Mouse (Mus musculus): ENCODE data around the gene Gm28230. TPM values are rescaled to one million over a fixed set of nuclear protein-coding genes. Genes with fewer than 3 reads are reported as not detected.
A peak's percentile ranks its signal among the peaks of the same experiment; 100 is the strongest.

The Gm28230 gene
- total and polyA plus RNA-seq, 3 experiments = 0.89 to 1.7 (median 1.1) TPM

GRCm38 (mm10) chr2:74777536-74778275 is 51.2 kb downstream of the Gm28230 start:
- H3K79me2 ChIP-seq (replicated peaks; ENCODE audit: control insufficient read depth, extremely low read depth, insufficient read depth, poor library complexity, severe bottlenecking) = no peaks in the 10 kb centered on the region
- no peaks in the 10 kb centered on the region for H3K27me3 ChIP-seq (replicated peaks)
- H3K36me3 ChIP-seq (replicated peaks in 1 of 2; ENCODE audit: control insufficient read depth in 1 of 2, insufficient read depth in 1 of 2, low read length in 1 of 2) = no peaks in the 10 kb centered on the region
- H3K4me1 ChIP-seq (ENCODE audit: control insufficient read depth in 1 of 2, insufficient read depth in 2 of 2) = peaks cover 3 to 12% of the 10 kb centered on the region in 2 experiments; a peak in 2 of 4 replicates
- in situ Hi-C loops (cut with MboI; ENCODE audit: low pct_ligation_motif_present, low pct_unique_long_range_greater_than_20kb, low sequenced_read_pairs) = no loop called here
- H3K4me3 ChIP-seq (replicated peaks in 1 of 3; ENCODE audit: low read depth in 2 of 3, low read length in 2 of 3, poor library complexity in 1 of 3) = no peak overlapping the region
- H3K9ac ChIP-seq (ENCODE audit: insufficient read depth, low read depth) = no peak overlapping the region
- no peaks in the 10 kb centered on the region for H3K9me3 ChIP-seq (replicated peaks; ENCODE audit: low read length)
- no peak overlapping the region for H3K27ac ChIP-seq (ENCODE audit: insufficient read depth, low read depth)
- no peak for DNase-seq (ENCODE audit: extremely low read depth)
- no peak overlapping the region for H3K4me2 ChIP-seq (ENCODE audit: insufficient read depth, low read depth, poor library complexity, severe bottlenecking)
- TF ChIP-seq MAFK (IDR thresholded peaks at IDR 0.05; ENCODE audit: insufficient replicate concordance, low read length) = no peak
- no peak for TF ChIP-seq RCOR1 (conservative IDR thresholded peaks at IDR 0.05; ENCODE audit: low read depth, low read length)
- TF ChIP-seq KAT2A (IDR thresholded peaks at IDR 0.05; ENCODE audit: insufficient replicate concordance, low read length) = no peak
- no peak for TF ChIP-seq SMC3 (IDR thresholded peaks at IDR 0.05; ENCODE audit: low read depth, low read length)
- no peak for TF ChIP-seq ZMIZ1 (IDR thresholded peaks at IDR 0.05; ENCODE audit: low read depth, low read length)
- TF ChIP-seq ZKSCAN1 (IDR thresholded peaks at IDR 0.05; ENCODE audit: borderline replicate concordance, low read depth, low read length) = no peak
- TF ChIP-seq MAX (IDR thresholded peaks at IDR 0.05; ENCODE audit: low read length) = peak; percentile 71
- no peak for TF ChIP-seq ZNF384 (IDR thresholded peaks at IDR 0.05; ENCODE audit: low read depth, low read length)
- TF ChIP-seq ETS1 (conservative IDR thresholded peaks at IDR 0.05; ENCODE audit: low read depth, low read length) = no peak
- peak; percentile 75 for TF ChIP-seq BHLHE40 (IDR thresholded peaks at IDR 0.05; ENCODE audit: low read depth, low read length)
- no peak for TF ChIP-seq E2F4 (IDR thresholded peaks at IDR 0.05; ENCODE audit: insufficient replicate concordance, low read depth, low read length)
- TF ChIP-seq HCFC1 (IDR thresholded peaks at IDR 0.05; ENCODE audit: low read depth, low read length) = no peak
- no peak for TF ChIP-seq ELF1 (IDR thresholded peaks at IDR 0.05; ENCODE audit: low read depth, low read length)
- no peak for TF ChIP-seq USF2 (conservative IDR thresholded peaks at IDR 0.05; ENCODE audit: low read depth, low read length)
- TF ChIP-seq TCF12 (IDR thresholded peaks at IDR 0.05; ENCODE audit: low read depth, low read length) = no peak
- no peak for TF ChIP-seq MYC (IDR thresholded peaks at IDR 0.05; ENCODE audit: low read depth, low read length)
- TF ChIP-seq MAZ (IDR thresholded peaks at IDR 0.05; ENCODE audit: low read depth, low read length) = no peak
- no peak for TF ChIP-seq EP300 (IDR thresholded peaks at IDR 0.05; ENCODE audit: low read length)
- dilution Hi-C loops (cut with MboI; ENCODE audit: extremely low pct_ligation_motif_present, extremely low pct_unique_long_range_greater_than_20kb, low sequenced_read_pairs) = no loop called here

DNA sequence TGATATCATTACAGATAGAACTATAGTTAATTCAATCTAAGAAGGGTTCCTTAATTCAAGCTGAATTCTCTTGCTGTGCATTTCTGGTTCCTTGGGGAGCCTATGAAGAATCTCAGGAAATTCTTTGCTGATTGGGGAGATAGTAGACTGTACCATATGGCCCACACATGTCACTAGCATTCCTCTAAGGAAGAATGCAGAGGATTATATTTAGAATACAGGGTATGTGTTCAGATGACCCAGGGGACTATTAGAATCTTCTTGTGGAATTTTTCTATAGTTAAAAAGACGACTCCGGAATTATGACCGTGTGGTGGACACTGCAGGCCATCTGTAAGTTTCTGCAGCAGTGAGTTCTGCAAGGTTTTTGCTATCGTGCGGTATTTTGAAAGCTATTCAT is 54.9 kb downstream of the Gm28230 start:
- no peak for DNase-seq (ENCODE audit: extremely low read depth)
- no peak overlapping the region for H3K27ac ChIP-seq (ENCODE audit: insufficient read depth, low read depth)
- no peaks in the 10 kb centered on the region for H3K9me3 ChIP-seq (replicated peaks; ENCODE audit: low read length)
- H3K27me3 ChIP-seq (replicated peaks) = no peaks in the 10 kb centered on the region
- in situ Hi-C loops (cut with MboI; ENCODE audit: low pct_ligation_motif_present, low pct_unique_long_range_greater_than_20kb, low sequenced_read_pairs) (no loop called here), dilution Hi-C loops (cut with MboI; ENCODE audit: extremely low pct_ligation_motif_present, extremely low pct_unique_long_range_greater_than_20kb, low sequenced_read_pairs) (no loop called here)
- no peak overlapping the region for H3K4me3 ChIP-seq (replicated peaks in 1 of 3; ENCODE audit: low read depth in 2 of 3, low read length in 2 of 3, poor library complexity in 1 of 3)
- H3K9ac ChIP-seq (ENCODE audit: insufficient read depth, low read depth) = no peak overlapping the region
- no peaks in the 10 kb centered on the region for H3K79me2 ChIP-seq (replicated peaks; ENCODE audit: control insufficient read depth, extremely low read depth, insufficient read depth, poor library complexity, severe bottlenecking)
- H3K36me3 ChIP-seq (replicated peaks in 1 of 2; ENCODE audit: control insufficient read depth in 1 of 2, insufficient read depth in 1 of 2, low read length in 1 of 2) = no peaks in the 10 kb centered on the region
- no peak for TF ChIP-seq RAD21 (IDR thresholded peaks at IDR 0.05; ENCODE audit: low read depth, low read length)
- no peak for TF ChIP-seq SMC3 (IDR thresholded peaks at IDR 0.05; ENCODE audit: low read depth, low read length)
- no peak for TF ChIP-seq TCF12 (IDR thresholded peaks at IDR 0.05; ENCODE audit: low read depth, low read length)
- no peak for TF ChIP-seq EP300 (IDR thresholded peaks at IDR 0.05; ENCODE audit: low read length)
- no peak for TF ChIP-seq USF2 (conservative IDR thresholded peaks at IDR 0.05; ENCODE audit: low read depth, low read length)
- TF ChIP-seq MAZ (IDR thresholded peaks at IDR 0.05; ENCODE audit: low read depth, low read length) = no peak
- TF ChIP-seq RCOR1 (conservative IDR thresholded peaks at IDR 0.05; ENCODE audit: low read depth, low read length) = no peak
- no peak for TF ChIP-seq ZMIZ1 (IDR thresholded peaks at IDR 0.05; ENCODE audit: low read depth, low read length)
- no peak for TF ChIP-seq USF1 (IDR thresholded peaks at IDR 0.05; ENCODE audit: low read depth, low read length)
- no peak for TF ChIP-seq IRF4 (IDR thresholded peaks at IDR 0.05; ENCODE audit: low read depth, low read length)
- TF ChIP-seq TBP (conservative IDR thresholded peaks at IDR 0.05; ENCODE audit: low read depth, low read length) = no peak
- no peak for TF ChIP-seq CHD1 (IDR thresholded peaks at IDR 0.05; ENCODE audit: low read depth, low read length)
- no peak for TF ChIP-seq MEF2A (IDR thresholded peaks at IDR 0.05; ENCODE audit: borderline replicate concordance, low read depth, low read length)
- TF ChIP-seq CTCF (conservative IDR thresholded peaks at IDR 0.05 in 1 of 2, IDR thresholded peaks at IDR 0.05 in 1 of 2; ENCODE audit: low read depth in 2 of 2, low read length in 2 of 2) = no peak
- peaks cover 3 to 12% of the 10 kb centered on the region in 2 experiments; a peak in 2 of 4 replicates for H3K4me1 ChIP-seq (ENCODE audit: control insufficient read depth in 1 of 2, insufficient read depth in 2 of 2)
- no peak overlapping the region for H3K4me2 ChIP-seq (ENCODE audit: insufficient read depth, low read depth, poor library complexity, severe bottlenecking)
